Mouse (Mus musculus) duodenum, adult 2 months (tissue): Measurements from ENCODE around the gene 5430403G16Rik. TPM values are rescaled to one million over a fixed set of nuclear protein-coding genes. Genes with fewer than 3 reads are reported as not detected.

Experiments
- polyA plus RNA-seq: library from polyadenylated mRNA; depleted of rRNA; stranded (reverse); fragments of >200 nt; gene quantifications from 2 replicates; pipeline ENCODE4 v1.2.3, GENCODE M21; 2012; ENCODE audit warnings: low replicate concordance; rRNA removed

The 5430403G16Rik gene
- polyA plus RNA-seq: not detected in 2 replicates

DNA sequence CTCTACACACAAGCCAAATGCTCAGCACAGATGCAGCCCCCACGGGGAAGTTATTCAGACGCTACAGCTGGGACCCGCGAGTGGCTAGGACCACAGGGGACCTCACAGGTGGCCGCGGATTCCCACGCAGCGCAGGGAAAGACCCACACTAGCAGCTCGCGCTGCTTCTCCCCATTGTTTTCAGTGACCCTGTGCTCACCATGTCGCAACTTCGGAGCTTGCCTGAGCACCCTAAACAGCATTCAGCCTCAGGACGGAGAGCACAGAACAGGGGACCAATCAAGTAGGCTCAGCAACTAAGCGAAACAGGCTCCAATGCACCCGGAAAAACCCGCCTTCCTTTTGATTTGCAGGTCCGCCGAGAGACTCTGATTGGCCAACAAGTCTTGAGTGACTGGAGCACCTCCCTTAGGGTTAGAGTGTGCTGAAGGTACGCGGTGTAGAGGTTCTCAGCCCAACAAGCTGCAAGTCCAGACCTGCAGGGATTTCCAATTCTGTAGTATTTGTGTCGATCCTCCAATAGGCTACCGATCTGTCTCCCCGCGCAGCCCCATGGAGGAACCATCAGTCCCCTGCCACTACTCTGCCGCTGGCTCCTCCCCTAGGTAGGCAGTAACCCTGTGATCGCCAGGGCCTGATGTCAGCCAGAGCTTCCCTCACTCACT is at the start of gene 5430403G16Rik:
TSS of gene 5430403G16Rik (minus strand) at position 505 of the 665 bp plus-strand sequence.

Other genes with a start within 250 kb of the 5430403G16Rik start
- gene Crlf2, start 132.0 kb downstream of the 5430403G16Rik start, polyA plus RNA-seq: 16.7 and 46.7 TPM in 2 replicates
- 0.26 TPM in 1 of 2 replicates, not detected in the other for gene 4930522L14Rik, start 60.8 kb upstream of the 5430403G16Rik start, polyA plus RNA-seq
- 0.06 and 0.30 TPM in 2 replicates for gene Gm15446, start 232.4 kb upstream of the 5430403G16Rik start, polyA plus RNA-seq